In genomic region chr6:29684686-29685085, GRCm38 (mm10) we compare ENCODE assay signal across 20 mouse cellular contexts. TPM values are rescaled to one million over a fixed set of nuclear protein-coding genes. Genes with fewer than 3 reads are reported as not detected.
DNase-seq lines count a peak whose midpoint lies in the region; TF ChIP-seq lines count a peak whose summit lies in the region.
"Had no signal": no experiment of that assay in that cellular context is flagged by ENCODE, and none has a peak within 500 bp of the region (broad histone marks: within the 10 kb centered on the region; RNA-seq: fewer than 3 reads in every experiment).

No protein-coding gene starts in this region.

- no peak for TF ChIP-seq CTCF in kidney, adult 2 months (conservative IDR thresholded peaks at IDR 0.05; ENCODE audit: insufficient read depth, insufficient read length, low read depth, low read length)

- H3K4me1 ChIP-seq in kidney, adult 2 months (ENCODE audit: control insufficient read depth, insufficient read depth, low read length), result no peaks in the 10 kb centered on the region

- no peak for TF ChIP-seq POLR2A in kidney, adult 2 months (IDR thresholded peaks at IDR 0.05; ENCODE audit: low read depth, low read length)

- H3K27ac ChIP-seq in kidney, adult 2 months (ENCODE audit: insufficient read depth, low read depth, low read length), result no peak overlapping the region

- no peak overlapping the region for H3K4me3 ChIP-seq in kidney, adult 2 months (ENCODE audit: insufficient read depth, low read depth, low read length)

- peak; percentile 57 for DNase-seq in 3T3-L1 (ENCODE audit: low read depth, low spot score)
- DNase-seq in NIH3T3 (ENCODE audit: low read depth), result peak; percentile 77
- peak; percentile 23 for DNase-seq in fat pad, adult 2 months (ENCODE audit: extremely low read depth, low read depth, low spot score)
- DNase-seq in kidney, adult 2 months, result no peak
- DNase-seq in testis, postnatal 10 days (ENCODE audit: low spot score), result no peak
- no peak for DNase-seq in gastrocnemius, postnatal 10 days
- DNase-seq: adrenal gland, adult 2 months; adrenal gland, adult 8-10 months; adrenal gland, postnatal 10 days; adrenal gland, postnatal 14 days; adrenal gland, postnatal 25 days; adrenal gland, postnatal 36 days; B cell, adult 2 months; cerebellum, adult 11 months; cerebellum, adult 11-12 months; cerebellum, adult 18-20 months; cerebellum, adult 2 months; cerebellum, adult 8-10 months had no signal

- H3K27me3 ChIP-seq in kidney, adult 2 months (replicated peaks; ENCODE audit: control insufficient read depth, insufficient read depth, low read length), result no peaks in the 10 kb centered on the region
- H3K27me3 ChIP-seq: Patski had no signal

- 83% methylated on average over 4 of the region's 4 CpGs for WGBS in kidney, adult 2 months

- H3K36me3 ChIP-seq in kidney, adult 2 months (ENCODE audit: control insufficient read depth, insufficient read depth, low read length), result no peaks in the 10 kb centered on the region
- H3K36me3 ChIP-seq: G1E had no signal

RNA-seq across cellular contexts. Expression of gene Tspan33, which starts 9.3 kb away (rescaled TPM):
- 34.1 and 39.8 TPM in 2 replicates for polyA plus RNA-seq in kidney, adult 2 months (2012; rRNA removed)
- total RNA-seq in gastrocnemius, postnatal 10 days (2021), result 1 to 10 TPM; 3.1 to 5.1 TPM

RNA-seq across cellular contexts. Expression of gene Smo, which starts 50.6 kb away (rescaled TPM):
- 53.4 and 59.5 TPM in 2 replicates for polyA plus RNA-seq in kidney, adult 2 months (2012; rRNA removed)
- 10 to 100 TPM; 21.2 to 26.3 TPM for total RNA-seq in gastrocnemius, postnatal 10 days (2021)

Comparison
In these comparisons a context has a peak if more than half of its experiments do, and no peak if none do; other contexts are left out.
1. DNase-seq: peak in 3T3-L1 (single experiment), NIH3T3 (single experiment) and fat pad, adult 2 months (single experiment); none in kidney, adult 2 months (single experiment), testis, postnatal 10 days (single experiment) and gastrocnemius, postnatal 10 days (single experiment).